Mouse (Mus musculus) G1E-ER4 (cell line): ENCODE measurements around the gene Dclk3. TPM values are rescaled to one million over a fixed set of nuclear protein-coding genes. Genes with fewer than 3 reads are reported as not detected.

Source experiments
- GATA1 ChIP-seq: IDR thresholded peaks from one replicate; pipeline ENCODE4 v1.8.0; 2012; ENCODE audit warnings: low read length, inconsistent platforms
- polyA plus RNA-seq: library from polyadenylated mRNA; stranded (reverse); fragments of >175 nt; gene quantifications from 2 replicates; pipeline ENCODE4 v1.2.3, GENCODE M21; 2012

Gene Dclk3
- polyA plus RNA-seq: not detected in 2 replicates

DNA sequence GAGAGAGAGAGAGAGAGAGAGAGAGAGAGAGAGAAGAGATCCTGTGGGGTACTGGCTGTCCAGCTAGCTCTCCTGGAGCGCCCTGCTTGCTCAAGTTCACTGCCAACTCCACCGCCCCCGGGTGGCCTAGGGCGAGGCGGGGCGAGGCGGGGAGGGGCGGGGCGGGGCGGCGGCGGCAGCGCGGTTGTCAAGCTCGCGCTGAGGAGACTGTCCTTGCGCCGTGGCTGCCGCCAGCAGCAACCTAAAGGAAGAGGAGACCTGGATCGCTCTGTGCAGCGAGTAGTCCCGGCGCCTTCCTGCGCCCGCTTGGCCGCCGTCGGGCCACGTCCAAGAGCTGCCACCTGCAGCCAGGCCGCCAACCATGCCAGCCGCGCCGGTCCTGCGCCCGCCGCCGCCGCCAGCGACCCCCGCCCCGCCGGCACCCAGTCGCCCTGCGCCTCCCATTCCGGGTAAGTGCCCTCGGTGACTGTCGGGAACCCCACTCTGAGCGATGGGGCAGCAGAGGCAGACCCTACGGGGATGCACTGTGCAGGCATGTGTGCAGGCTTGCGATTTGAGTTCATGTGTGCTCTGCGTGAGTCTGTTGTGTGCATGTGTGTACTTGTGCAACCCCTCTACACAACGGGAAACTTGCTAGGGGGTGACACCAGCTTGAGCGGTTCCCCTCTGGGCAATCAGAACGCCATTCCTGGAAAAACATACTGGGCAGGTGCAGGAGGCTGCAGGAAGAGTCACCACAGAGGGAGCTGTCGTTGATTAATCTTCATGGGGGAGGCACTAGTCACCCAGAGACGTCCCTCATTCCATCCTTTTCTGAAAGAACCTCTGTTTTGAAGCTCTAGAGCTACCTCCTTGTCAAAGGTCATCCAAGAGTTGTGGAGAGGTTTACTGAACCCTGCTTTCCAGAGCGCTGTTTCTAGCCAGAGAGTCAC, at the start of gene Dclk3:
TSS of gene Dclk3 (plus strand) at position 178 of the 932 bp plus-strand sequence.
- TF ChIP-seq GATA1: no peak

DNA sequence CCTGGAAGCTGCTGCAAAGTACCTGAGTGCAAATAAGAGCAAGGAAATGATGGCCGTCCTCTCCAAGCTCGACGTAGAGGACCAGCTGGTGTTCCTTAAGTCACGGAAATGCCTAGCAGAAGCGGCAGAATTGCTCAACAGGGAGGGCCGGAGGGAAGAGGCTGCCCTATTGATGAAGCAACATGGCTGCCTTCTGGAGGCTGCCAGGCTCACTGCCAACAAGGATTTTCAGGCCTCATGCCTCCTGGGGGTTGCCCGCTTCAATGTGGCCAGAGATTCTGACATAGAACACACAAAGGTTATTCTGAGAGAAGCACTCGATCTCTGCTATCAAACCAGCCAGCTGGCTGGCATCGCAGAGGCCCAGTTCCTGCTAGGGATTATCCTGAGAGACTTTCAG, 48.9 kb upstream of the Dclk3 start:
- TF ChIP-seq GATA1: no peak

DNA sequence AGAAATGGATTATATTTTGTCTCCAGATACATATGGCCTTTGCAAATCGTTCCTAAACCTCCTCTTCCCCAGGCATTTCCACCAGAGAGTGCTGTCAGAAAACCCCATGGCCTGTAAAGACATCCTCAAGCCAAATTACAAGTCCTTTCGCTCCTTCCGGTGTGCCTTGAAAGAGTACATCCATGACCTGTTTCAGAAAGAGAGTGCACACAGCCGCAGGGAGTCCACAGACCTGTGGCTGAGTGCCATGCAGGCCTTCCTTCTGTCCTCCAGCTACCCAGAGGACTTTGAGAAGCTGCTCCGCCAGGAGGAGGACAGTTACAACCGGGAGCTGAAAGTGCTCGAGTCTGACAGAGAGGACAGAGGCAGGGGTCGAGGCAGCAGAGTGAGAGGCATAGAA, 47.8 kb upstream of the Dclk3 start:
- TF ChIP-seq GATA1: no peak

DNA sequence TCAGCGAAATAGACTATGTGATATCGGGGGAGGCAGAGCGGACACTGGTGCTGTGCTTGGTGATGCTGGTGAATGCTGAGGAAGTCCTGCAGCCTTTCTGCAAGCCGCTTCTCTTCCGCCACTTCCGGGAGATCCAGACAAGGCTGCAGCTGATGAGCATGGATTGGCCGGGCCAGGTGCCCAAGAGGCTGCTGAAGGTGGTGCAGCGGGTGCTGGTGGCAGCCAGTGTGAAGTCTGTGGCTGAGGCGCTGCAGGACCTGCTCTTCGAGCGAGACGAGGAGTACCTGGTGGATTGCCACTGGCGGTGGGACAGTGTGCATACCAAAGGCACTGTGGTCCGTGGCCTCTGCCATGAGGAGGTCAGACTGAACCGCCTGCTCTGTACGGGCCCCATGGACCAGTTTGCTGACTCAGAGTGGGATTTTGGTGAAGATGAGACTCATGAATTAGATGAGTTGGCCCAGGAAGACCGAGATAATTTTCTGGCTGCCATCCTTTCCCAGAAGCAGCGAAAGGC, 46.9 kb upstream of the Dclk3 start:
- TF ChIP-seq GATA1: no peak

DNA sequence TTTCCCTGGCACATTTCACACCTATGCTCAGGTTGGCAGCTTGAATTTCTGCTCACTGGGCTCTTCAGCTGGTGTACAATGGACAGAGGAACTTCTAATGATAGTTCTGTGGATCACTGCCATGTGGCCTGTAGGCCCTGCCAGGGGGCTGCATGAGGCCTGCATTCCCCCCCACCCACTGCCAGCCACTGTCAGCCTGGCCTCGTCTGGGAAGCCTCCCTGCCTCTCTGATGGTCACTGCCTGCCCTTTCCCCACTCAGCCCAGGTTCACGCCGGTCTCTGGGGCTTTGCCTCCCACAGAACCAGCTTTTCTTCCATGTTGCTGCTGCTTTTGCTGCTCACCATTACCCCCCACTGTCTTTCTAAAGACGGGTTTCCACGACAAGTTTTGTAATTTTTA, 43.6 kb upstream of the Dclk3 start:
- no peak for TF ChIP-seq GATA1

DNA sequence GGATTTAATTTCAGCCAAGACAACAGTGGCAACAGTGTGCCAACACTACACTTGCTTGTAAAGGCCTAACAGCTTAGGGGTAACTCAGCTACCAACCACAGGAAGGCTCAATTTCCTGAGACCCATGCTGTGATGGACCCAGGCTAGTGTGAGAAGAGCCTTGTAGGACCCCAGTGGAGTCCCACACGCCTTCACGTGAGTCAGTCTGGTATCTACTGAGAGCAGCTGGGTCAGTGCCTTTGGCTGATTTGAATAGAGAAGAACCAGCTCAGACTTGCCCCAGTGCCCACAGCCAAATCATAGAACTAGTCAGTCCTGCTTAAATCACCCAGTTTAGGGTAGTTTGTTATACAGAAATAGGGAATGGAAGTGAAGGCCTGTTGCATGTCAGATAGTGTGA, 40.8 kb upstream of the Dclk3 start:
- TF ChIP-seq GATA1: no peak

DNA sequence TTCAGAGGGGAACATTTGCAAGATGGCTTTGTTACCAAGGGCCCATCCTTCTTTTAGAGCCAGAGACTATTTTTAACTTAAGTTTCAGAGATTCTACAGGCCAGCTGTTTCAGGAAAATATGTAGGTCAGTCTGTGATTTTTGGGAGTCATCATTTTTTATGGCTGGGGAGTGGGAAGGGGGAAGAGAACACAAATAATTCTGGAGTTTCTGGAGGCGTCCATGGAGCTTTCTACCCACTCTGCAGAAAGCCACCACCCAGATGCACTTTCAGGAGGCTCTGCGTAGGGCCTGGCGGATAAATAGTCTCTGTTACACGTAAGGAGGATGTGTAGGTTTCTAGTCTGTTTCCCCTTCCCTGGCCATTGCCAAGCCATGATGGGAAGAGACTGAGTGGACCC, 38.8 kb upstream of the Dclk3 start:
- no peak for TF ChIP-seq GATA1

DNA sequence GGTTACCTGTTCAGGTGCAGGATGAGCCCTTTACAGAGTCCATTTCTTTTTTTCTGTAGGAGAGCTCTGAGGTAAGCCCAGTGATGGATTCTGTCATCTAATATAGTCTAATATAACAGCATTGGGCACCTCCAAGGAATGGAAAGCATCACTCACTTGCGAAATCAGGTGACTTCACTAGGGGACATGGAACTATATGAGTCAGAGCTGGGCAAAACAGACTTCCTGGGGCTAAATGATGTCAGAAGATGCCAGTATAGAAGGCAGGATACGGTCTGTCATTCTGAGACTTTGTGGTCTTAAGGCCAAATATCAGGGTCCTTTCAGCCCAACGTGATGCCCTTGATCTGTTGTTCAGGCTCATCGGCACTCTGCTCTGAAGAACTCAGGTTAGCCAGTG, 35.7 kb upstream of the Dclk3 start:
- TF ChIP-seq GATA1: no peak

DNA sequence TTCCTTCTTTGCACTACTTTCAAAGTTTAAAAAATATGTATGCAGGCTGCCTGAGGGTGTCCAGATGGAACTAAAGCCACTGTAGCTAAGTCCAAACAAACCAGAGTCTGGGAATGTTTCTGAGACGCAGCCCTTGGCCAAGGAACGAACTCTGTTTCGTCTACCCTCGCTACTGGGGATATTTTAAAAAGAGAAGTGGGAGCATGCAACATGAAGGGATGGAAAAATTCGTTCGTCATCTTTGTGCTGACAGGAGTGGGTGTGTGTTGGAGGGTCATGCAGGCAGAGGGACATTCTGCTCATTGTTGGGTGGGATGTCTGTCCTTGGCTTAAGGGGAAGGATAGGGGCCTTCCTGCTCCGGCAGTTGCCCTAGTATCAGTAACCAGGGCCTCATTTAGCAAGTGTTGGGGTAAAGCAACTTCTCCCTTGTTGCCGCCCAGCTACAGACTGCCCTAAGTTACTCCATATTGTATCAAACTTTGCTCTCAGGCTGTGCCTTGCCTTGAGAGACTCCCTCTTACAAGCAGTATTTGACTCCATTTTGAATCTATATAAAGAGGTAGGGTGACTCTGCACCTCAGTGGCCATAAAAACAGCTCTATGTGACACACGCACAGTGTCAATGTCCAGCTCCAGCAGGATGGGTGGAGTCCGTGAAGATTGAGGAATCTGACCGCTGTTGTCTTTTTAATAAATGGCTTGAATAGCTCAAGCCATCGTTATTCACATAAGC, 34.4 kb upstream of the Dclk3 start:
- TF ChIP-seq GATA1: no peak

DNA sequence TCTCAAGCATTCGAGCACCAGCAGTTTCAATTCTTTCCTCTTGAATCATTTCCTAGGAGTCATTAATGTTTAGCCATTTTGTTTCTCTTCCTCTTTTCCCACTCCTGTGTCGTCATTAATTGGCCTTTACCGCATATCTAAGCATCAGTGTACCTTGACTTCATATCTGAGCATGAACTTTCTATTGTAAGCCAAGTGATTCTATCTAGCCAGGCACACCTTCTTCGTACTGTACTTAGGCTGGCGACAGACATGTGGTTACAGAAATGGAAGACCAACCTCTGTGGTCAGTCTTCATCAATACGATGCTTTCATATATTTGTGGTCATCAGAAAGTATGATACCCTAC, 33.8 kb upstream of the Dclk3 start:
- TF ChIP-seq GATA1: no peak

DNA sequence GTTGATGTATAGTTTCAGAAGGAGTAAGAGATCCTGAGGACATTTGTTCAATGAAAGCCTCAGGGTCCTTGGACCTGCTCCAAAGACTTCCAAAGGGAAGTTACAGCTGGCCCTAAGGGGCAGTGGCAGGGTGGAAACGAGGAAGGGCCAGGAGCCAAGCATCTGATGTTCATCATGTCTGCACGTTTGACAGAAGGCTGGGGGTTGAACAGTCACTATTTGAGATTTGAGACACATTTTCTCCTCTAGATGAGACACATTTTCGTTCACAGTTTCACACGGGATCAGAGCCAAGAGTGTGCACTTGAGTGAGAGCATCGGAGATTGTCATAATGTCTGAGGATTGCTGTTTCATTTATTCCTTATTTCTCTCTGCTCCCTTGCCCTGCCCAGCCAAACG, 30.9 kb upstream of the Dclk3 start:
- TF ChIP-seq GATA1: no peak

DNA sequence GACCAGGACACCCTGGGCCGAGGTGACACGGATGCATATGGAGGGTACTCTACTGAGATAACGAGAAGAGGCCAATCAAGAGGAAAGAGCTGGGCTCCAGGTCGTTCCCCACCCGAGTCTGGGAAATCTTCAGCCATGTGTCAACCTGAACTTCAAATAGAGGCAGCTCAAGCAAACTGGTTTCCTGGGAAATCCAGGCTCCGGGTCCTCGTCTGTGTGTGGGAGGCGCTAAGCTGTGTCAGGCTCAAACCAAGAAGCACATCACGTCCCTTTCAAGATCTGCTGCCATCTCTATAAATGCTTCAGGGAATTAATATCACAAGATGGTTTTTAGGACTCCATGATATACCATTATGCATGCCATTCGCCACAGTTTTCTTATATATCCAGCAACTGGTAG, 30.5 kb upstream of the Dclk3 start:
- no peak for TF ChIP-seq GATA1

DNA sequence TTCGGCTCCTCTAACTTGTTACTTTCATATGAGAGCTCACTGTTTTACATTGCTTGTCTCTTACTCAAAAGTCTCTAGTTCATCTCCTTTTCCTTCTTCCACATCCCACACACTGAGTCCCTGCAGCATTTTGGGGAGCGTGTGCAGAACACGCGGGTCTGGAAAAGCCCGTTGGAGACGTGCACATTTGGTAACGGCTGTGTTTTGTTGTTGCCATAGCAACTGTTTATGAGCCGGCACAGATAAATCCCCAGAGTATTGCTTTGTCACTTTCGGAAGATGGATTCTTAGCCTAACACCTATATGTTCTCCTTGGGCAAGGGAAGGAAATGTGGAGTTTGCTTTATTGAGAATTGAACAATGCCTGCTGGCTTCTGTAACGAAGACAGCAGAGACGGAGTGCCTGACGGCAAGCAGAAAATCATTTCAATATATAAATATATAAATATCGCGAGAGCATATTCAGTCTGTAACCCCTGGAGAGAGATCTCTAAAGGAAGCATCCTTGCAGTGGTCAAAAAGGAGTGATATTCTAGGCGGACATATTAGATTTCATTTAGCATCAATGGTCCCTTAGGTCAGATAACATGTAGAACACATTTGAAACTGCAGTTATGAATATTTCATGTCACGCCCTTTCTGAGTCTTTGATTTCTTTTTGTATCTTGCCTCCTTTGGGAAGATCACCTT, 26.3 kb upstream of the Dclk3 start:
- TF ChIP-seq GATA1: no peak

DNA sequence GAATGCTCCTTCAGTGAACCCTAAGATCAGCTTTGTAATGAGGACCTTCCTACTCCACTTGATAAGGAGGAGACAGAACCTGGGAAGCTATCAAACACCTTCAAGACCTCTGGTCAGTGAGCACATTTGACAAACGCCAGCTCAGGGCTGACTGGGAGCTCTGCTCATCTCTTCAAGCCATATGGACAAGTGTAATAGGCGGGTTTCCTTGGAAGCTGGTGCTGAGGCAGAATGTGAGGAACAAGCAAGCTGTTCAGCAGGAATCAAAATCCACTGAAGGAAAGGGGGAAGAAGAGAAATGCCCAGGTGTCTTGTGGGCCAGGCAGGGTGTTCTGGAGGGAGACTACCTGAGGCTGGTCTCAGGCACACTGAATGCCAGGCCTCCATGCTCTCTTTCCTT, 17.0 kb upstream of the Dclk3 start:
- TF ChIP-seq GATA1: no peak

DNA sequence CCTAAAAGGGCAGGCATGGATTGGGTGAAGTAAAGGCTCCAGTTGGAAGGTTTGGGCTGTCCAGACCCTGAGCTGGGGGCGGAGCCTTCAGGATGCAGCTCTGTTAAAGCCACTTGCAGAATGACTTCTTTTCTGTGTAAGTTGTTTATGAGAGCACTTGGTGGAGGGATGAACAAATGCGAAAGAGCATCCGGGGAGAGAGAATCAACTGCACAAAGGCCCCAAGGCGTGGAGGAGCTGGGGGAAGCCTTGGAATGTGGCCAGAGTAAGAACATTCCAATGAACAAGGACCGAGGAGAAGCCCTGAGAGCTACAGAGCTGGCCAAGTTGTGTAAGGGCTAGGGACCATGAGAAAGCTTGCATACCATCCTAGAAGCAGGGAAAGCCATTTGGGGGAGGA, 16.3 kb upstream of the Dclk3 start:
- no peak for TF ChIP-seq GATA1

DNA sequence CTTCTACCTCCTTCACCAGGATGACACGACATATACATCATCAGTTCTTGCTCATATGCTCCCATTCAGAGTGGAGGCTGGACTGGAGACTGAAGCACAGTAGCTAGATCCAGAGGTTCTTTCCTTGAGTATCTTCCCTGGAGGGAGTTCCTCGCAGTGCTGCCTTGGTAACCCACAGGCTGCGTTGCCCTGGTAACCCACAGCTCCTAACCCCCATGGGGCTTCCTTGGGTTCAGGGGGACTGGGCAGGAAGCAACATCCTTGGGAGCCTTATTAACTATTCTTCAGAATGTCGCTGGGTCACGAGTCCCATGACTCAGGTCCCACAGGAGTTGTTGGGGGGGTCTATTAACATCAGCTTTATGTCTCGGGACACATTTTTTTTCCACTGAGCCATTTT, 13.8 kb upstream of the Dclk3 start:
- no peak for TF ChIP-seq GATA1
